Mouse (Mus musculus): ENCODE results near the gene Stat5a. TPM values are rescaled to one million over a fixed set of nuclear protein-coding genes. Genes with fewer than 3 reads are reported as not detected.

Stat5a gene
- total and polyA plus RNA-seq, 2 experiments from 2014 or later: 1.6 to 2.6 TPM

DNA sequence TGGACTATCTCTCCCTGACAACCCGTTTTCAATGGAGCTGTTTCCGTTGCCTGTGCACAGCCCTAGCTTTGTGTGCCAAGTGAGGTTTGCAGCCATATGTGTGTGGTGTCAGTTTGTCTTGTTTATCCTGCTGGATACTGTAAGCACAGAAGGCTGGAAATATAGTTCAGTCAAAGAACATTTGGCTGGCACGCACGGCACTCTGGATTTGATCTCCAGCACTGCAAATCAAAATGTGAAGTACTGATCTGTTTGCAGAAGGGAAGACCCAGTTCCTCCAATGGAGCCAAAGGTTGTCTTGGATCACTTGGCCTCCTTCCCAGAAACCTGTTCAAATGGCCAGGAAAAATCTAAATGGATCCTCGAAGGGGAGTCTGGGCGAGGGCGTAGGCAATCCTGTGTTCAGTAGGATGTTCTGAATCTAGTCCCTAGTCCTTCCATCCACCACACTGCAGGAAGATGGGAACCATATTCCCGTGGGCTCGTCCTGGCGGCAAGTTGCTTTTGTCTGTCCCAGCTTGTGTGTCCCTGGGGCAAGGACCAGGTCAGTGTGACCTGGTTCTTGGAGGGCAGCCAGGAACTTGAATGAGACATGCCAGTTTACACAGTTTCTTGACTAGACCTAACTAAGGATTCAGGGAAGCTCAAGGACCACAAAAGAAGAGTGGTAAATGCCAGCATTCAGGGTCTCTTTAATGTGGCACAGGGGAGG, 11.3 kb downstream of the Stat5a start:
- 53% methylated on average over 10 of the region's 10 CpGs for whole genome bisulfite sequencing

DNA sequence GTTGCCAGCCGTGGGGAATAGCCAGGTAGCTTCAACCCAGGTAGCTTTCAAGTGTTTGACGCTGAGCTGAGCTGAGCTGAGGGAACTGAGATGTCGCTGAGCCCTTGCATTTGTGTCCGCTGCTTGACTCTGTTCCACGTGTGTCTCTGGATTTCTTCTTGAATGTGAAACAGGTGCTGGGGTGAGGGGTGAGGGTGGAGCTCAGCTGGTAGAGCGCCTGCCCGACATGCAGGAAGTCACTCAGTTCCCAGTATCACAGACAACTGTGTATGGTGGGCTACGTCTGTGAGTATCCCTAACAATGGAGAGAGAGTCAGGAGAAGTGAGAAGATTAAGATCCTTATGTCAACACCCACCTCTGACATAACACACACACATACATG, 11.8 kb downstream of the Stat5a start:
- Histone ChIP-seq H3K27me3 (ENCODE audit: insufficient read depth, low read length) (peaks cover 3% of the 10 kb centered on the region), H3K9me3 (ENCODE audit: low read length) (no peaks in the 10 kb centered on the region), H3K4me1 (ENCODE audit: insufficient read depth) (0 out of 2 replicates have a peak, but pooled peaks cover 2% of the 10 kb centered on the region), H3K4me3 (ENCODE audit: low read depth, low read length) (no peak overlapping the region), H3K9ac (no peak overlapping the region), H3K36me3 (ENCODE audit: insufficient read depth) (no peaks in the 10 kb centered on the region), H3K27ac (ENCODE audit: low read depth, low read length) (no peak overlapping the region), H3K4me2 (ENCODE audit: low read depth) (no peak overlapping the region)
- no peak for TF ChIP-seq CTCF (IDR thresholded peaks at IDR 0.05; ENCODE audit: low read depth)
- ATAC-seq (no peak), DNase-seq (no peak)
- 77% methylated on average over 8 of the region's 8 CpGs for WGBS

More for the DNA sequence above, 11.3 kb downstream of the Stat5a start:
- H3K4me2 ChIP-seq (ENCODE audit: low read depth): no peak overlapping the region
- DNase-seq (peak; percentile 75), ATAC-seq (peak; percentile 66; the same call in 1 of the 2 replicates)
- H3K9ac ChIP-seq: no peak overlapping the region
- H3K9me3 ChIP-seq (ENCODE audit: low read length): no peaks in the 10 kb centered on the region
- H3K4me1 ChIP-seq (ENCODE audit: insufficient read depth): 0 out of 2 replicates have a peak, but pooled peaks cover 2% of the 10 kb centered on the region
- no peak for TF ChIP-seq CTCF (IDR thresholded peaks at IDR 0.05; ENCODE audit: low read depth)
- H3K27ac ChIP-seq (ENCODE audit: low read depth, low read length): no peak overlapping the region
- no peaks in the 10 kb centered on the region for H3K36me3 ChIP-seq (ENCODE audit: insufficient read depth)
- no peak overlapping the region for H3K4me3 ChIP-seq (ENCODE audit: low read depth, low read length)
- H3K27me3 ChIP-seq (ENCODE audit: insufficient read depth, low read length): peaks cover 8% of the 10 kb centered on the region

DNA sequence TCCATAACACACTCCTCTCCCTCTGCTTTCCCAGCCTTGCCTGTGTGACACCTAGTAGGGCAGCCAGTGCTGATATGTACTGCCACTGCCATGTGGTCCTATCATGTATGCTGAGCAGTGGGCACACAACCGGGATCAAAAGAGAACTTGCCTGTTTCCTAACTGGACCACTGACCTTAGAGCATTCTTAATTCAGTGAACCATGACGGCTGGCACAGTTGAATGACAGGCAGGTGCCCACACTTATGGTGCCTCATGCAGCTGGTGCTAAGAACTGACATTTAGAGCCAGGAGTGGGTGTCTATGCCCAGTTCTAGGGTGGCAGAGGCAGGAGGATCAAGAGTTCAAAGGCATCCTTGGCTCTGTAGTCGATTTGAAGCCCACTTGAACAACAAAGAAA, 16.6 kb downstream of the Stat5a start:
- Histone ChIP-seq H3K4me3 (ENCODE audit: low read depth, low read length) (no peak overlapping the region), H3K27ac (ENCODE audit: low read depth, low read length) (no peak overlapping the region), H3K4me2 (ENCODE audit: low read depth) (no peak overlapping the region), H3K36me3 (ENCODE audit: insufficient read depth) (no peaks in the 10 kb centered on the region), H3K4me1 (ENCODE audit: insufficient read depth) (no peaks in the 10 kb centered on the region), H3K9me3 (ENCODE audit: low read length) (no peaks in the 10 kb centered on the region), H3K9ac (no peak overlapping the region), H3K27me3 (ENCODE audit: insufficient read depth, low read length) (peaks cover 3% of the 10 kb centered on the region; the same call in 1 of the 2 replicates)
- 73% methylated on average over 3 of the region's 3 CpGs for WGBS
- ATAC-seq (no peak), DNase-seq (no peak)
- TF ChIP-seq CTCF (IDR thresholded peaks at IDR 0.05; ENCODE audit: low read depth): no peak

DNA sequence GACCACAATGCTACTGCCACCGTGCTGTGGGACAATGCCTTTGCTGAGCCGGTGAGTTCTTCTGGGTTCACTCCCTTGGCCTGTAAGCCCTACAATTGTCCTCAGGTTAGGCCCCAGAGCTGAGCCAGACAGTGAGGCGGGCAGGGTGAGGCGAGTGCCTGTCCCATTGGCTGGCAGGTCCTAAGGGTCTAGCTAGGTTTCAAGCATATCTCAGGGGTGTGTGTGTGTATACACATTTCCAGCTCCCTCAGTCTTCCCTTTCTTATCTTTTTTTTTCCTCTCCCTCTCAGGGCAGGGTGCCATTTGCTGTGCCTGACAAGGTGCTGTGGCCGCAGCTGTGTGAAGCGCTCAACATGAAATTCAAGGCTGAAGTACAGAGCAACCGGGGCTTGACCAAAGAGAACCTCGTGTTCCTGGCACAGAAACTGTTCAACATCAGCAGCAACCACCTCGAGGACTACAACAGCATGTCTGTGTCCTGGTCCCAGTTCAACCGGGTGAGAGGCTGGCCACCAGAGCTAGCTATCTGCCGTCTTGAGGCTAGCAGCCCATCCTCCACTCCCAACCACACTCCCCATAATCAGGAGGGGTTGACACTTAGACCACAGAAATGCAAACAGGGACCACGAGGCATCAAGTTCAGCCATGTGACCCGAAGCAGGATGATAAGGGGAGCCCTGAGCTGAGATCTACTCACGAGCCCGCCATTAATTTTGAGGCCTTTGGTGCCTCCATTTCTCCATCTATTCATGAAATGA, 20.3 kb downstream of the Stat5a start:
- ATAC-seq: no peak
- TF ChIP-seq CTCF (IDR thresholded peaks at IDR 0.05; ENCODE audit: low read depth): no peak
- Histone ChIP-seq H3K36me3 (ENCODE audit: insufficient read depth) (no peaks in the 10 kb centered on the region), H3K4me3 (ENCODE audit: low read depth, low read length) (no peak overlapping the region), H3K27ac (ENCODE audit: low read depth, low read length) (no peak overlapping the region), H3K9me3 (ENCODE audit: low read length) (no peaks in the 10 kb centered on the region), H3K4me1 (ENCODE audit: insufficient read depth) (no peaks in the 10 kb centered on the region), H3K4me2 (ENCODE audit: low read depth) (no peak overlapping the region), H3K27me3 (ENCODE audit: insufficient read depth, low read length) (peaks cover 3% of the 10 kb centered on the region; the same call in 1 of the 2 replicates), H3K9ac (no peak overlapping the region)
- DNase-seq: no peak
- 78% methylated on average over 15 of the region's 15 CpGs for WGBS

DNA sequence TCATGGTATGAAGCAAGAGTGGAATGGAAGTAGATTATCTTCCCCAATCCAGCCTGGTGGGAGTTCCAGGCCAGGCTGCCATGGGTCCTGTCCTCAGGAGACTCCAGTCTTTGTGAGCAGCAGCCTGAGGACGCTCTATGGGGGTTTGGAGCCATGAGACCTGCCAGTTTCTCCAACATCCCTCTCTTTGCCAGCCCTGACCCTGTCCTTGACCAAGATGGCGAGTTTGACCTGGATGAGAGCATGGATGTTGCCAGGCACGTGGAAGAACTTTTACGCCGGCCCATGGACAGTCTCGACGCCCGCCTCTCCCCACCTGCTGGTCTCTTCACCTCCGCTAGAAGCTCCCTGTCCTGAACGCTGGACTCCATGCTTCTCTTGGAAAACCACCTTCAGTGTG, 24.5 kb downstream of the Stat5a start:
- TF ChIP-seq CTCF (IDR thresholded peaks at IDR 0.05; ENCODE audit: low read depth): no peak
- no peak for ATAC-seq
- WGBS: 90% methylated on average over 10 of the region's 10 CpGs
- Histone ChIP-seq H3K9me3 (ENCODE audit: low read length) (no peaks in the 10 kb centered on the region), H3K9ac (no peak overlapping the region), H3K4me1 (ENCODE audit: insufficient read depth) (no peaks in the 10 kb centered on the region), H3K36me3 (ENCODE audit: insufficient read depth) (peaks cover 5% of the 10 kb centered on the region; the same call in 1 of the 2 replicates), H3K4me2 (ENCODE audit: low read depth) (no peak overlapping the region), H3K27me3 (ENCODE audit: insufficient read depth, low read length) (peaks cover 3% of the 10 kb centered on the region; the same call in 1 of the 2 replicates), H3K27ac (ENCODE audit: low read depth, low read length) (no peak overlapping the region), H3K4me3 (ENCODE audit: low read depth, low read length) (no peak overlapping the region)
- no peak for DNase-seq

DNA sequence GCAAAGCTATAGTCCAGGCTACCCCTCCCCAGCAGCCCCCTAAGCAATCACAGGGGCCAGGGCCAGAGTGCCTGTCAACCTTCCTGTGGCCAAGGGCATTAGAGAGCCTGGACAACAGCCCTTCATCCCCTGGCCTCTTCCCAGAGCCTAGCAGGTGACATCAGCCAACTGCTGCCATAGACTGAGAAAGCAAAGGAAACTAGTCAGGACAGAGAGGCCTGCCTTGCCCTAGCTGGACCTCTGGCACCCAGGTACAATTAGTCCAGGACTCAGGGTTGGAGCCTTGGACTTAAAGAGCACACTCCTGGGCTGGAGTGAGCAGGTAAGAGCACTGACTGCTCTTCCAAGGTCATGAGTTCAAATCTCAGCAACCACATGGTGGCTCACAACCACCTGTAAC, 26.3 kb downstream of the Stat5a start:
- ATAC-seq (no peak), DNase-seq (no peak)
- no peaks in the 10 kb centered on the region for H3K4me1 ChIP-seq (ENCODE audit: insufficient read depth)
- peaks cover 10% of the 10 kb centered on the region for H3K36me3 ChIP-seq (ENCODE audit: insufficient read depth)
- no peak for TF ChIP-seq CTCF (IDR thresholded peaks at IDR 0.05; ENCODE audit: low read depth)
- no peaks in the 10 kb centered on the region for H3K9me3 ChIP-seq (ENCODE audit: low read length)
- no peak overlapping the region for H3K27ac ChIP-seq (ENCODE audit: low read depth, low read length)
- H3K4me3 ChIP-seq (ENCODE audit: low read depth, low read length): no peak overlapping the region
- H3K9ac ChIP-seq: no peak overlapping the region
- H3K4me2 ChIP-seq (ENCODE audit: low read depth): no peak overlapping the region
- no peaks in the 10 kb centered on the region; the same call in 1 of the 2 replicates for H3K27me3 ChIP-seq (ENCODE audit: insufficient read depth, low read length)

DNA sequence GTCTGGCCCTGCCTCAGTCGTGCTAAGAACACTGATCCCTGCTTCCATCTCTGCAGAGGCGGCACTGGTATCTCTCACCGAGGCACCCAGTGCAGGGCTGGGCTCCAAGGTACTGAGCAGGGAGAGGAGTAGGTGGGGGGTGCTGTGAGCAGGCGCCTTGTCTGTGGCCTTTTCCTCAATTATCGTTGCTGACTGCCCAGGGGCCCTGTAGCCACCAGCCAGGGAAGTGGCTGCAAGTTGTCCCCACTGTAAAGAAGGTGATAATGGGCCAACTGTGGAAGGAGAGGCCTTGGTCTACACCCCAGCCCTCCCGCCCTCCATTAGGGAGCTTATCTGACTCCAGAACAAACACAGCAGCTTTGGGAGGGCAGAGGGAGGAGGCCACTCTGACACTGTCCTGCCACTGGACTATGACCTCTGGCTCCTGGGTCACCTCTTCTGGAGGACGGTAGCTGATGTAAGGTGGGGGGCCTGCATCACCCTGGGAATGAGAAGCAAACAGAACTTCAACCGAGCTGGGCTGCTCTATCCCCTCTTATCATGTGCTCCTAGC, 27.1 kb downstream of the Stat5a start:
- H3K36me3 ChIP-seq (ENCODE audit: insufficient read depth): peaks cover 10% of the 10 kb centered on the region
- H3K9ac ChIP-seq: no peak overlapping the region
- 77% methylated on average over 8 of the region's 8 CpGs for WGBS
- no peak overlapping the region for H3K4me2 ChIP-seq (ENCODE audit: low read depth)
- no peaks in the 10 kb centered on the region for H3K9me3 ChIP-seq (ENCODE audit: low read length)
- no peak overlapping the region for H3K4me3 ChIP-seq (ENCODE audit: low read depth, low read length)
- TF ChIP-seq CTCF (IDR thresholded peaks at IDR 0.05; ENCODE audit: low read depth): no peak
- no peak overlapping the region for H3K27ac ChIP-seq (ENCODE audit: low read depth, low read length)
- H3K27me3 ChIP-seq (ENCODE audit: insufficient read depth, low read length): no peaks in the 10 kb centered on the region; the same call in 1 of the 2 replicates
- no peak for DNase-seq
- no peaks in the 10 kb centered on the region for H3K4me1 ChIP-seq (ENCODE audit: insufficient read depth)
- ATAC-seq: no peak

Data from forebrain, postnatal 0 days (tissue).